8 mouse cellular contexts compared by ENCODE assay signal in the genomic region with DNA sequence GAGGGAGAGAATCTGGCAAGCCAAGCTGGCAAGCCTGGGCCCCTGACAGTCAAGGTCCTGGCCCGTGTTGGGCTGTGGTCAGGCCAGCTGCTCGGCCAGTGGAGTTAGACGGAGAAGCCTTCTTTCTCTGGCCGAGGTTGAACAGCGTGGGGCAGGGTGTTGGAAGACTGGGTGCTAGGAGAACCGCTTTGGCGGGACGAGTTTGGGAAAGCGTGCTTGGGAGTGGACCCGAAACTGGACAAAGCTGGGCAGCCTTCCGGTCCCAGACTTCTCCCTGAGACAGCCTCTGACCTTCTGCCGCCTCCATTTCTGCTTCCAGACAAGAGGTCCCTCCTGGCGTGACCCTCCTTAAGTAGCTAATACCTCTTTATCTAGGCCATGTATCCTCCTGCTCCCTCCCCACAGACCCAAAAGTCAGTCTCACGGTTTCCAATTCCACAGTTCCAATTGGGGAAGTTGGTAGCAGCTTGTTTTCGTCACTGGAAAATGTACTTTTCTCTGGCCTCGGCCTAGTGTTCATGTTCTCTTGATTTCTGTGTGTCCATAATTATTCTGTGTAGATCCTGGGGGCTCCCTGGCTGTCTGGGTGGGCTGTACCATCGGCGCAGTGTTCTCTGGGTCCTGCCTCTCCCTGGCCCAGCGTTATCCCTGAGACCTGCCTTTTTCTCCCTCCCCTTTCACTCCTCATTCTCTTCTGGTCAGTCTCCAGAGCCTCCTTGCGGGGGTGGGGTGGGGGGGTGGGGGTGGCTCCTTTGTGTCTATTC. TPM values are rescaled to one million over a fixed set of nuclear protein-coding genes. Genes with fewer than 3 reads are reported as not detected.
DNase-seq lines count a peak whose midpoint lies in the region; ATAC-seq and TF ChIP-seq lines count a peak whose summit lies in the region.

No protein-coding gene starts in this region.

- peaks cover 14% of the 10 kb centered on the region; the same call in 1 of the 2 replicates for H3K27me3 ChIP-seq in forebrain, embryonic 12.5 days
- 0 out of 2 replicates have a peak, but pooled peaks cover 14% of the 10 kb centered on the region for H3K27me3 ChIP-seq in hindbrain, embryonic 14.5 days (ENCODE audit: control insufficient read depth, insufficient read depth, low read length)
- H3K27me3 ChIP-seq in lung, postnatal 0 days (replicated peaks; ENCODE audit: insufficient read depth, low read length) = no peaks in the 10 kb centered on the region
- no peaks in the 10 kb centered on the region for H3K27me3 ChIP-seq in stomach, embryonic 15.5 days (replicated peaks)

- H3K4me2 ChIP-seq in forebrain, embryonic 12.5 days = peak overlapping the region; percentile 76
- H3K4me2 ChIP-seq in hindbrain, embryonic 14.5 days (replicated peaks) = peak overlapping the region; percentile 55
- peak overlapping the region; percentile 79 for H3K4me2 ChIP-seq in lung, postnatal 0 days (replicated peaks; ENCODE audit: low read depth, low read length)
- H3K4me2 ChIP-seq in stomach, embryonic 15.5 days = peak overlapping the region; percentile 77

- ATAC-seq in forebrain, embryonic 12.5 days (ENCODE audit: low FRiP score) = no peak
- no peak for ATAC-seq in hindbrain, embryonic 14.5 days (ENCODE audit: low FRiP score)
- ATAC-seq in lung, postnatal 0 days = 0 out of 2 replicates have a peak, but pooled peaks have one; percentile 12
- peak; percentile 11; the same call in 1 of the 2 replicates for ATAC-seq in stomach, embryonic 15.5 days (ENCODE audit: insufficient read depth, low FRiP score, low read depth)

- DNase-seq in lung, adult 2 months = peak; percentile 63
- DNase-seq in lung, postnatal 14 days = no peak
- no peak for DNase-seq in hindbrain, embryonic 14.5 days (ENCODE audit: low spot score)
- DNase-seq in lung, postnatal 0 days (ENCODE audit: low spot score) = peak; percentile 50
- DNase-seq in left cerebral cortex, adult 11 months (ENCODE audit: low spot score) = no peak
- no peak for DNase-seq in spleen, adult 12 weeks (ENCODE audit: low spot score)

- 1% methylated on average over 20 of the region's 20 CpGs for WGBS in lung, adult 2 months
- WGBS in forebrain, embryonic 12.5 days = 8% methylated on average over 20 of the region's 20 CpGs
- 12% methylated on average over 20 of the region's 20 CpGs for WGBS in hindbrain, embryonic 14.5 days
- WGBS in lung, postnatal 0 days = 2% methylated on average over 20 of the region's 20 CpGs
- whole genome bisulfite sequencing in stomach, embryonic 15.5 days = 2% methylated on average over 20 of the region's 20 CpGs

- H3K36me3 ChIP-seq in forebrain, embryonic 12.5 days (replicated peaks) = no peaks in the 10 kb centered on the region
- no peaks in the 10 kb centered on the region for H3K36me3 ChIP-seq in hindbrain, embryonic 14.5 days (replicated peaks; ENCODE audit: control insufficient read depth, insufficient read depth)
- no peaks in the 10 kb centered on the region for H3K36me3 ChIP-seq in lung, postnatal 0 days (ENCODE audit: insufficient read depth, low read length)
- H3K36me3 ChIP-seq in stomach, embryonic 15.5 days = no peaks in the 10 kb centered on the region

- TF ChIP-seq EP300 in lung, postnatal 0 days (IDR thresholded peaks at IDR 0.05) = no peak; the same call in 1 of the 2 replicates

- TF ChIP-seq POLR2A in lung, adult 2 months (IDR thresholded peaks at IDR 0.05; ENCODE audit: borderline replicate concordance, extremely low read depth, low read depth, low read length) = peak; percentile 19; the same call in 1 of the 2 replicates

- peak overlapping the region; percentile 56 for H3K9ac ChIP-seq in forebrain, embryonic 12.5 days
- H3K9ac ChIP-seq in hindbrain, embryonic 14.5 days = peak overlapping the region; percentile 49
- H3K9ac ChIP-seq in lung, postnatal 0 days (replicated peaks; ENCODE audit: low read depth) = peak overlapping the region; percentile 91
- H3K9ac ChIP-seq in stomach, embryonic 15.5 days = peak overlapping the region; percentile 85

- H3K4me3 ChIP-seq in lung, adult 2 months (replicated peaks; ENCODE audit: extremely low read depth, low read depth, low read length) = peak overlapping the region; percentile 86
- peak overlapping the region; percentile 44 for H3K4me3 ChIP-seq in forebrain, embryonic 12.5 days (replicated peaks)
- peak overlapping the region; percentile 34 for H3K4me3 ChIP-seq in hindbrain, embryonic 14.5 days (replicated peaks; ENCODE audit: low read length)
- peak overlapping the region; percentile 73 for H3K4me3 ChIP-seq in lung, postnatal 0 days (ENCODE audit: low read depth, low read length)
- peak overlapping the region; percentile 76 for H3K4me3 ChIP-seq in stomach, embryonic 15.5 days (replicated peaks)

- H3K27ac ChIP-seq in forebrain, embryonic 12.5 days = no peak overlapping the region
- H3K27ac ChIP-seq in hindbrain, embryonic 14.5 days = peak overlapping the region; percentile 24; the same call in 1 of the 2 replicates
- H3K27ac ChIP-seq in lung, postnatal 0 days (ENCODE audit: low read length) = peak overlapping the region; percentile 95
- peak overlapping the region; percentile 91 for H3K27ac ChIP-seq in stomach, embryonic 15.5 days

- H3K9me3 ChIP-seq in forebrain, embryonic 12.5 days = no peaks in the 10 kb centered on the region
- no peaks in the 10 kb centered on the region for H3K9me3 ChIP-seq in hindbrain, embryonic 14.5 days (ENCODE audit: control insufficient read depth, low read length)
- no peaks in the 10 kb centered on the region for H3K9me3 ChIP-seq in lung, postnatal 0 days (ENCODE audit: low read length)
- no peaks in the 10 kb centered on the region for H3K9me3 ChIP-seq in stomach, embryonic 15.5 days

- no peak for TF ChIP-seq CTCF in lung, adult 2 months (IDR thresholded peaks at IDR 0.05; ENCODE audit: insufficient read depth, low read length)
- no peak for TF ChIP-seq CTCF in lung, postnatal 0 days (IDR thresholded peaks at IDR 0.05)

- H3K4me1 ChIP-seq in lung, adult 2 months (ENCODE audit: control insufficient read depth, insufficient read depth, low read length) = peaks cover 51% of the 10 kb centered on the region
- H3K4me1 ChIP-seq in forebrain, embryonic 12.5 days = peaks cover 36% of the 10 kb centered on the region
- peaks cover 24% of the 10 kb centered on the region for H3K4me1 ChIP-seq in hindbrain, embryonic 14.5 days (replicated peaks; ENCODE audit: control insufficient read depth, insufficient read depth, low read length)
- peaks cover 42% of the 10 kb centered on the region for H3K4me1 ChIP-seq in lung, postnatal 0 days (ENCODE audit: insufficient read depth, low read depth, low read length)
- peaks cover 53% of the 10 kb centered on the region for H3K4me1 ChIP-seq in stomach, embryonic 15.5 days

RNA-seq across cellular contexts. Expression of a gene that starts 1.3 kb away (rescaled TPM):
- polyA plus RNA-seq in lung, adult 2 months (2012; rRNA removed) = 186 and 200 TPM in 2 replicates
- polyA plus RNA-seq in forebrain, embryonic 12.5 days (2016; fragmentation: Nextera tagmentation; extraction: Ambion mirVana) = 16.6 and 19.3 TPM in 2 replicates
- polyA plus RNA-seq in hindbrain, embryonic 14.5 days (2014; fragmentation: Nextera tagmentation; extraction: Ambion mirVana) = 15.4 and 16.6 TPM in 2 replicates
- 107 and 108 TPM in 2 replicates for polyA plus RNA-seq in lung, postnatal 0 days (2015; fragmentation: Nextera tagmentation; extraction: Ambion mirVana)
- polyA plus RNA-seq in stomach, embryonic 15.5 days (2015; fragmentation: Nextera tagmentation; extraction: Ambion mirVana) = 67.6 and 69.5 TPM in 2 replicates

RNA-seq across cellular contexts. Expression of a gene that starts 30.0 kb away (rescaled TPM):
- 245 and 249 TPM in 2 replicates for polyA plus RNA-seq in lung, adult 2 months (2012; rRNA removed)
- 0.24 and 0.49 TPM in 2 replicates for polyA plus RNA-seq in forebrain, embryonic 12.5 days (2016; fragmentation: Nextera tagmentation; extraction: Ambion mirVana)
- 0.50 and 0.53 TPM in 2 replicates for polyA plus RNA-seq in hindbrain, embryonic 14.5 days (2014; fragmentation: Nextera tagmentation; extraction: Ambion mirVana)
- polyA plus RNA-seq in lung, postnatal 0 days (2015; fragmentation: Nextera tagmentation; extraction: Ambion mirVana) = 106 and 123 TPM in 2 replicates
- polyA plus RNA-seq in stomach, embryonic 15.5 days (2015; fragmentation: Nextera tagmentation; extraction: Ambion mirVana) = 3.1 and 3.8 TPM in 2 replicates

RNA-seq across cellular contexts. Expression of a gene that starts 30.2 kb away (rescaled TPM):
- polyA plus RNA-seq in lung, adult 2 months (2012; rRNA removed) = 1.3 and 2.6 TPM in 2 replicates
- 0.05 and 0.09 TPM in 2 replicates for polyA plus RNA-seq in forebrain, embryonic 12.5 days (2016; fragmentation: Nextera tagmentation; extraction: Ambion mirVana)
- 0.10 and 0.23 TPM in 2 replicates for polyA plus RNA-seq in hindbrain, embryonic 14.5 days (2014; fragmentation: Nextera tagmentation; extraction: Ambion mirVana)
- 0.50 and 0.82 TPM in 2 replicates for polyA plus RNA-seq in lung, postnatal 0 days (2015; fragmentation: Nextera tagmentation; extraction: Ambion mirVana)
- polyA plus RNA-seq in stomach, embryonic 15.5 days (2015; fragmentation: Nextera tagmentation; extraction: Ambion mirVana) = 3.1 and 3.9 TPM in 2 replicates

RNA-seq across cellular contexts. Expression of a gene that starts 36.7 kb away (rescaled TPM):
- polyA plus RNA-seq in lung, adult 2 months (2012; rRNA removed) = 107 and 116 TPM in 2 replicates
- 12.7 and 14.0 TPM in 2 replicates for polyA plus RNA-seq in forebrain, embryonic 12.5 days (2016; fragmentation: Nextera tagmentation; extraction: Ambion mirVana)
- polyA plus RNA-seq in hindbrain, embryonic 14.5 days (2014; fragmentation: Nextera tagmentation; extraction: Ambion mirVana) = 14.8 and 14.9 TPM in 2 replicates
- 96.7 and 100 TPM in 2 replicates for polyA plus RNA-seq in lung, postnatal 0 days (2015; fragmentation: Nextera tagmentation; extraction: Ambion mirVana)
- 62.7 and 64.5 TPM in 2 replicates for polyA plus RNA-seq in stomach, embryonic 15.5 days (2015; fragmentation: Nextera tagmentation; extraction: Ambion mirVana)

Comparison
In these comparisons a context has a peak if more than half of its experiments do, and no peak if none do; other contexts are left out.
1. DNase-seq: peak in lung, adult 2 months (single experiment) and lung, postnatal 0 days (single experiment); none in lung, postnatal 14 days (single experiment), hindbrain, embryonic 14.5 days (single experiment), left cerebral cortex, adult 11 months (single experiment) and spleen, adult 12 weeks (single experiment).
2. H3K4me3 ChIP-seq: peak in every context shown above with its lines; median percentile 86 in lung, adult 2 months; 76 in stomach, embryonic 15.5 days; 73 in lung, postnatal 0 days; 44 in forebrain, embryonic 12.5 days; 34 in hindbrain, embryonic 14.5 days.
3. ATAC-seq: peak in lung, postnatal 0 days (single experiment) and stomach, embryonic 15.5 days (single experiment); none in forebrain, embryonic 12.5 days (single experiment) and hindbrain, embryonic 14.5 days (single experiment).
4. RNA of a gene that starts 30.0 kb away (polyA plus RNA-seq): 245 to 249 TPM in lung, adult 2 months and 106 to 123 TPM in lung, postnatal 0 days; 3.1 to 3.8 TPM in stomach, embryonic 15.5 days, 0.50 to 0.53 TPM in hindbrain, embryonic 14.5 days and 0.24 to 0.49 TPM in forebrain, embryonic 12.5 days; every median in the first group is over 10 times any median in the second.
5. Peak in every context shown above with its lines, with median percentiles within 50 percentile points of each other: H3K4me2 ChIP-seq and H3K9ac ChIP-seq.